Mouse (Mus musculus) MEL-GATA-1-ER (cell line): ENCODE measurements around the gene Nhlrc1.

ENCODE experiments used
- DNase-seq: peaks from one replicate; pipeline ENCODE4 v3.0.0-alpha.2; 2012; ENCODE audit warnings: low read depth; ENCODE audit errors: extremely low read depth

Nhlrc1 gene

GRCm38 (mm10) chr13:47014334-47015194 is at the start of gene Nhlrc1:
Gene Nhlrc1 (minus strand): TSS chr13:47014850.
- no peak for DNase-seq

- no peak for DNase-seq
Measured at GRCm38 (mm10) chr13:47063985-47064760, 49.5 kb upstream of the Nhlrc1 start.

DNA sequence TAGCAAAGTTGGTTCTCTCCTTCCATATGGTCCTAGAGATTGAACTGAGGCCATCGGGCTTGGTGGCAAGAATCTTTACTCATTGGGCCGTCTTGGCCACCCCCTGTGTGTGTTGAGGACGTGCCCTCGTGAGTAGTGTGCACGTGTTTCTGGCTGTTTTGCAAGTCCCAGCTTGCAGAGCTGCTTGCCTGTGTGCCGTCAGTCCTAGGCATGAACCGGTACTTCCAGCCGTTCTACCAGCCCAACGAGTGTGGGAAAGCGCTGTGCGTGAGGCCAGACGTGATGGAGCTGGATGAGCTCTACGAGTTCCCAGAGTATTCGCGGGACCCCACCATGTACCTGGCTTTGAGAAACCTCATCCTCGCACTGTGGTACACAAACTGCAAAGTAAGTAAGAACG is 48.1 kb upstream of the Nhlrc1 start:
- no peak for DNase-seq

DNA sequence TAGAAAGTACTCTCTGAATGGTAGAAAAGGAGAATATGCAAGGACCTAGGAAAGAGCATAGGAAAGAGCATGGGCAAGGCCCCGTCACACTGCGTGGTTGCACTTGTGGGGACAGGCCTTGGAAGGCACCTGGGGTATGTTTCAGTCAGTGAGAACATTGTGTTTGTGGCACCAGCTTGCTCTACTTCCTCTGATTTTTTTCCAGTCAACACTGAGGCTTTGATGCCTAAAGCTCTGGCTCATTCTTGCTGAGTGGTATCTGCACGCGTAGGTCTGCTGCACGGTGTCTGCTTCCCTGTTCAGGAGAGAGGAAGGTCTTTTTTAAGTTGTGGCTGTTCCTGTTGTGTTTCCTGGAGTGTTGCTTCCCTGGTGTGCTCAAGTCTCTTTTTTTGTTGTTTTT is 42.1 kb upstream of the Nhlrc1 start:
- DNase-seq, result no peak

GRCm38 (mm10) chr13:47056126-47056525 is 41.5 kb upstream of the Nhlrc1 start:
- DNase-seq, result no peak

DNA sequence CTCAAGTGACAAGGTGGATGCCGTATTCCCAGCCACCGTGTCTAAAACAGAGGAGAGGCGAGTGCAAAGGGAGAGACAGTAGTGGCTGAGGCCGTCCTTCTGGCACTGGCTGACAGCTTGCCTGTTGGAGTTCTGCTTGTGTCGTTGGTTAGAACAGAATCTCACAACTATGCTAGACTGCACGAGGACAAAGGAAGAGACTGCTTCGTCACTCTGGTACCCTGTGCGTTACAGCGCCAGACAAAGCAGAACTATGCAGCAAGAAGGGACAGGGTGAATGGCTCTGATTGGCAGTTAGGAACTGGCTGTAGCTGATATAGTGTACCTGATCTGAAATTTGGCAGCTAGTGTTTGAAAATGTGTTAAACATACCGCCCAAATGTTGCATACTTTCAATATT is 39.3 kb upstream of the Nhlrc1 start:
- no peak for DNase-seq

- DNase-seq, result no peak
Measured at GRCm38 (mm10) chr13:47050009-47050408, 35.4 kb upstream of the Nhlrc1 start.

GRCm38 (mm10) chr13:47047996-47048395 is 33.3 kb upstream of the Nhlrc1 start:
- no peak for DNase-seq

- no peak for DNase-seq
Measured at GRCm38 (mm10) chr13:47044617-47044947, 29.9 kb upstream of the Nhlrc1 start, which contains the start of gene Tpmt. Gene Tpmt (minus strand): TSS chr13:47044737.

GRCm38 (mm10) chr13:47043833-47044616 is 29.4 kb upstream of the Nhlrc1 start:
- no peak for DNase-seq

DNA sequence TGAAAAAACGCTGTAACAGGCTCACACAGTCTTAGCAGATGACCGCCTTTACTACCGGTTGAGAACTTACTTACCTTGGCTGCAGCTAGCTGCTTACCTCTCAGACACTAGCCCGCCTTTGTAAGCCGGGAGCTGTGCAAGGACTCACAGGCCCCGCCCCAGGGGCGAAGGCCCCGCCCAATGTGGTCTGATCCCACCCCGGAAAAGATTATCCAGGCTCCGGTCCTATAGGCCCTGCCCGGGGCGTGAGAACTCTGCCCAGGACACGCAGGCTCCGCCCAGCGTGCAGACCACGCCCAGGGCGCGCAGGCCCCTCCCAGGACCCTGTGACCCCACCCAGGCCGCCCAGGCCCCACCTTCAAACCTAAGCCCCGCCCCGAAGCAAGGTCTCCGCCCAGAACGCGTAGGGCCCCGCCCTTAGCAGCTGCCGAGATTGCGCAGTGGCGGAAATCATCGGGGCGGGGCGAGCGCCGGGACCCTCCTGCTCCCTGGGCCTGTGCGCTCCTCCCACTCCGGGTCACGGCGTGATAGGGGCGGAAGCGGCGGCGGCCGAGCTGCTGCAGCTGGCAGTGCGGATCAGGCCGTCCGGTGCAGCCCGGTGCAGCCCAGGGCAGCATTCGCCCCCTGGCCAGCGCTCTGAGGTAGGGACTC is 28.5 kb upstream of the Nhlrc1 start, which contains the start of gene Kdm1b:
Gene Kdm1b, plus strand, starts transcription at position 470 of the 651 bp plus-strand sequence.
- DNase-seq, result peak; percentile 90

DNA sequence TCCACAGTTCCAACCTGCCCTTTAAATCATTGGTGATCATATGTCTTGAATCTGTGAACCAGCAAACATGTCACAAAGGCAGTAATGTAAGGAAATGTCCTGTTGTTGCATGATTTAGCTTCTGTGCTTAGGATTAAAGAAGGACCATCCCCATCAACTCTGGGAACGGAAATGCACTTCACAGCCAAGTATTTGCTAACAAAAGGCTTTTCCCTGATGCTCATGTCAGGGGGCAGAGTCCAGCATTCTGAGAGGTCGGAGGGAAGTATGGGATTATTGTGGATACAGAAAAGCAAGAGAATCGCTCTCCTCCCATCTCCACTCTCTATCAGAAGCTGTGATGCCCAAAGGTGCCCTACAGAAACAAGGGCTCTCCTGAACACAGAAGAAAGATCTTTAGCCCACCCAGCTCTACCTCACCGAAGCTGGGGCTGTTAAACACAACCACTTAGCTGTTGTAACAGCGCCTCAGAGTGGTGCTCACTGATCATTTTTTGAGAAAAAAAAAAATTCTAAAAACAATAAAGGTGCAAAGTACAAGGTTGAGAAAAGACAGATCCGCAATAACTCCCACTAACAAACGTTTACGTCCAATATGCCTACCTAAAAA is 27.5 kb upstream of the Nhlrc1 start:
- DNase-seq, result peak; percentile 28

GRCm38 (mm10) chr13:47040061-47040460 is 25.4 kb upstream of the Nhlrc1 start:
- no peak for DNase-seq

- no peak for DNase-seq
Measured at GRCm38 (mm10) chr13:47037946-47038345, 23.3 kb upstream of the Nhlrc1 start.

- DNase-seq, result no peak
Measured at GRCm38 (mm10) chr13:47033602-47034001, 19.0 kb upstream of the Nhlrc1 start.

- DNase-seq, result no peak
Measured at GRCm38 (mm10) chr13:47030376-47031107, 15.9 kb upstream of the Nhlrc1 start.

DNA sequence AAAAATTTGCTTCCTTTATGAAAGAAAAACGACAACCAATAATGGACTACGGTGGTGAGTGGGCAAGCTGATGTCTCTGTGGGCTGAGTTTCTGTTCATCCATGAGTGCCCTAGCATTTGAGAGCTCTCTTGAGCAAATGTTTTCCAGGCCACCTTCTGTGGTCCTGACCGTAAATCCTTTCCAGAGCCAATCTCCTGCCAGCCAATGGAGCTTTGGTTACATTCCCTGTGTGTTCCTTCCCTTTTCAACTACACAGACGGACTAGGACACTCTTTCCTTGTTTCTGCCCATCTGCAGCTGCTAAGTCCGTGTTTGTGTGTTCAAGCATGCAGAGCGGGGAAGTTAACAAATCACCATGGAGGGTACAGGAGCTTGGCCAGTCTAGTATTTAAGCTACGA is 6.1 kb upstream of the Nhlrc1 start:
- DNase-seq, result no peak

GRCm38 (mm10) chr13:47019774-47020173 is 5.1 kb upstream of the Nhlrc1 start:
- DNase-seq, result no peak

- DNase-seq, result peak; percentile 6
Measured at GRCm38 (mm10) chr13:47017259-47017658, 2.6 kb upstream of the Nhlrc1 start.

DNA sequence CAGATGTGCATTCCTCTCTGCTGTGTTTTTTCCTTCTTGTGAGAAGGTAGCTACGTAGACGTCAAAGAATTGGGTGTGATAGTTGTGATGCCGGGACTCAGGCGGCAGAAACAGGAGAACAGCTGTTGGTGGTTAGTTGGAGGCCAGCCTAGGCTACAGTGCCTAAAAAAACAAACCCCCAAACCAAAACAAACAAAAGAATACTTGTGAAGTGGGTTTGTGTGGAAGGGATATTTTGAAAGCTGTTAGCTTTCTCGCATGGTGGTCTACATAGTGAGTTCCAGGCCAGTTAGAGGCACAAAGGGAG is 498 bp upstream of the Nhlrc1 start:
- DNase-seq, result no peak
